Mouse (Mus musculus) spleen, adult 2 months (tissue): ENCODE results near the gene Antxr2. TPM values are rescaled to one million over a fixed set of nuclear protein-coding genes. Genes with fewer than 3 reads are reported as not detected.
A peak's percentile ranks its signal among the peaks of the same experiment; 100 is the strongest.

Experiments
- DNase-seq, 2 experiments: peaks; one replicate each; pipeline versions ENCODE4 v3.0.0 to v3.0.0-alpha.2; 2012 to 2021; ENCODE audit warnings: low spot score in 2 of 2, low read depth in 1 of 2
- H3K27ac ChIP-seq: fragments of 200-500 bp; 2 replicates; pipeline ENCODE4 v1.5.1; 2012; ENCODE audit warnings: low read length, inconsistent platforms; ENCODE audit not compliant: insufficient read depth
- H3K27me3 ChIP-seq: fragments of 200-500 bp; 2 replicates; pipeline ENCODE4 v1.6.1; 2012; ENCODE audit warnings: mild to moderate bottlenecking, moderate library complexity, low read length, inconsistent platforms; ENCODE audit not compliant: control insufficient read depth, insufficient read depth
- H3K36me3 ChIP-seq: fragments of 200-500 bp; 2 replicates; pipeline ENCODE4 v1.6.1; 2012; ENCODE audit warnings: mild to moderate bottlenecking, low read length, inconsistent platforms; ENCODE audit not compliant: control insufficient read depth, insufficient read depth
- H3K4me1 ChIP-seq: fragments of 200-500 bp; 2 replicates; pipeline ENCODE4 v1.6.1; 2011; ENCODE audit warnings: inconsistent platforms; ENCODE audit not compliant: control insufficient read depth, insufficient read depth, insufficient read length
- H3K4me3 ChIP-seq: fragments of 200-500 bp; 2 replicates; pipeline ENCODE4 v1.5.1; 2011; ENCODE audit warnings: mild to moderate bottlenecking, inconsistent platforms; ENCODE audit not compliant: insufficient read depth, insufficient read length; ENCODE audit errors: extremely low read depth
- CTCF ChIP-seq: fragments of 200-500 bp; IDR thresholded peaks from 2 replicates; pipeline ENCODE4 v1.5.1; 2011; ENCODE audit warnings: mild to moderate bottlenecking, inconsistent platforms; ENCODE audit not compliant: insufficient read depth, insufficient read length, insufficient replicate concordance; ENCODE audit errors: extremely low read depth
- POLR2A ChIP-seq: fragments of 200-500 bp; IDR thresholded peaks from 2 replicates; pipeline ENCODE4 v1.6.1; 2011; ENCODE audit warnings: low read depth, low read length, inconsistent platforms
- WGBS: fragments of 180-500 bp; shearing (Covaris S2); methylation state at CpG from one replicate; pipeline ENCODE4 v1.1.7; 2018; 5-methylcytosine and 5-hydroxymethylcytosine counted together
- polyA plus RNA-seq: library from polyadenylated mRNA; depleted of rRNA; stranded (reverse); fragments of >200 nt; gene quantifications from 2 replicates; pipeline ENCODE4 v1.2.3, GENCODE M21; 2012; rRNA removed

The Antxr2 gene
- polyA plus RNA-seq, 1 experiment = 2.4 TPM

- Histone ChIP-seq H3K27me3 (no peaks in the 10 kb centered on the region), H3K4me3 (no peak overlapping the region), H3K27ac (peak overlapping the region; percentile 76), H3K4me1 (peaks cover 16% of the 10 kb centered on the region), H3K36me3 (no peaks in the 10 kb centered on the region)
- peak; percentile 11 to 36 for DNase-seq
- 4% methylated on average over 1 of the region's 1 CpGs for WGBS
- TF ChIP-seq CTCF = no peak
- TF ChIP-seq POLR2A = no peak
These were observed 188.8 kb downstream of the Antxr2 start for GRCm38 (mm10) chr5:97842016-97842415.

- H3K4me3 ChIP-seq = no peak overlapping the region
- TF ChIP-seq CTCF (no peak), POLR2A (no peak)
- H3K27ac ChIP-seq = no peak overlapping the region
- peaks cover 16% of the 10 kb centered on the region for H3K4me1 ChIP-seq
- no peaks in the 10 kb centered on the region for H3K36me3 ChIP-seq
- peak in 1 of 2 experiments; percentile 19 for DNase-seq
- H3K27me3 ChIP-seq = no peaks in the 10 kb centered on the region
These were observed 190.9 kb downstream of the Antxr2 start for GRCm38 (mm10) chr5:97839924-97840279.

GRCm38 (mm10) chr5:97839271-97839923, 191.4 kb downstream of the Antxr2 start:
- Histone ChIP-seq H3K4me3 (no peak overlapping the region), H3K4me1 (peaks cover 16% of the 10 kb centered on the region), H3K27ac (no peak overlapping the region), H3K27me3 (no peaks in the 10 kb centered on the region), H3K36me3 (no peaks in the 10 kb centered on the region)
- 85% methylated on average over 3 of the region's 3 CpGs for WGBS
- DNase-seq = no peak
- TF ChIP-seq POLR2A = no peak
- TF ChIP-seq CTCF = no peak

- 69% methylated on average over 2 of the region's 2 CpGs for WGBS
- H3K27me3 ChIP-seq = no peaks in the 10 kb centered on the region
- TF ChIP-seq CTCF (no peak), POLR2A (no peak)
- H3K4me1 ChIP-seq = peaks cover 9% of the 10 kb centered on the region
- H3K36me3 ChIP-seq = no peaks in the 10 kb centered on the region
- H3K27ac ChIP-seq = no peak overlapping the region
- no peak for DNase-seq
- H3K4me3 ChIP-seq = no peak overlapping the region
These were observed 193.5 kb downstream of the Antxr2 start for GRCm38 (mm10) chr5:97837333-97837732.

GRCm38 (mm10) chr5:97835418-97835817, 195.4 kb downstream of the Antxr2 start:
- Histone ChIP-seq H3K4me1 (no peaks in the 10 kb centered on the region), H3K27ac (no peak overlapping the region), H3K36me3 (no peaks in the 10 kb centered on the region), H3K27me3 (no peaks in the 10 kb centered on the region), H3K4me3 (no peak overlapping the region)
- DNase-seq = no peak
- WGBS = 88% methylated on average over 2 of the region's 2 CpGs
- TF ChIP-seq CTCF = no peak
- TF ChIP-seq POLR2A = no peak

- H3K36me3 ChIP-seq = no peaks in the 10 kb centered on the region
- H3K4me1 ChIP-seq = no peaks in the 10 kb centered on the region
- H3K27ac ChIP-seq = no peak overlapping the region
- TF ChIP-seq POLR2A (no peak), CTCF (no peak)
- 68% methylated on average over 1 of the region's 1 CpGs for WGBS
- no peaks in the 10 kb centered on the region for H3K27me3 ChIP-seq
- H3K4me3 ChIP-seq = no peak overlapping the region
- DNase-seq = no peak
These were observed 196.1 kb downstream of the Antxr2 start for GRCm38 (mm10) chr5:97834770-97835169.

Other genes with a start within 250 kb of the Antxr2 start
- gene Prdm8, start 136.2 kb upstream of the Antxr2 start, polyA plus RNA-seq = 0.02 TPM in 1 of 2 replicates, not detected in the other
- not detected in 2 replicates for gene Fgf5, start 223.1 kb upstream of the Antxr2 start, polyA plus RNA-seq